Mouse (Mus musculus): Measurements from ENCODE around the gene Upf3b.
"Not testable (repeated sequence)": the region's sequence is repeated elsewhere in the genome, so short reads cannot be mapped to it uniquely, and the experiment has no call there.

The Upf3b gene

GRCm38 (mm10) chrX:37110193-37110880 lies at the start of gene Upf3b:
Upf3b (minus strand) TSS chrX:37110322.
- peak; percentile 93 to 97 for DNase-seq

- DNase-seq = no peak
Observed at GRCm38 (mm10) chrX:37157839-37158238, 47.7 kb upstream of the Upf3b start.

GRCm38 (mm10) chrX:37144954-37145353 lies 34.8 kb upstream of the Upf3b start:
- DNase-seq = peak in 1 of 2 experiments; percentile 19

- not testable (repeated sequence) for DNase-seq
Observed at GRCm38 (mm10) chrX:37144498-37144897, 34.4 kb upstream of the Upf3b start.

GRCm38 (mm10) chrX:37141732-37142131 lies 31.6 kb upstream of the Upf3b start:
- DNase-seq = no peak

GRCm38 (mm10) chrX:37126671-37127358 lies 16.7 kb upstream of the Upf3b start, which contains the start of gene Nkap:
Nkap (plus strand) TSS chrX:37126795.
- peak; percentile 61 to 76 for DNase-seq

GRCm38 (mm10) chrX:37125511-37125910 lies 15.4 kb upstream of the Upf3b start:
- DNase-seq = no peak

GRCm38 (mm10) chrX:37120212-37120611 lies 10.1 kb upstream of the Upf3b start:
- DNase-seq = no peak

GRCm38 (mm10) chrX:37119585-37119984 lies 9.5 kb upstream of the Upf3b start:
- DNase-seq = no peak

- no peak for DNase-seq
Observed at GRCm38 (mm10) chrX:37117085-37117484, 7.0 kb upstream of the Upf3b start.

- no peak for DNase-seq
Observed at GRCm38 (mm10) chrX:37110881-37111193, 715 bp upstream of the Upf3b start.

- DNase-seq = no peak
Observed at GRCm38 (mm10) chrX:37109526-37110192, 463 bp downstream of the Upf3b start.

GRCm38 (mm10) chrX:37103826-37104225 lies 6.3 kb downstream of the Upf3b start:
- DNase-seq = no peak

GRCm38 (mm10) chrX:37098681-37099080 lies 11.4 kb downstream of the Upf3b start:
- no peak for DNase-seq

GRCm38 (mm10) chrX:37095106-37095768 lies 14.9 kb downstream of the Upf3b start:
- no peak for DNase-seq

- no peak for DNase-seq
Observed at GRCm38 (mm10) chrX:37091457-37091856, 18.7 kb downstream of the Upf3b start.

GRCm38 (mm10) chrX:37088778-37089177 lies 21.3 kb downstream of the Upf3b start:
- no peak for DNase-seq

GRCm38 (mm10) chrX:37085665-37086064 lies 24.5 kb downstream of the Upf3b start:
- no peak for DNase-seq

- peak; percentile 88 to 89 for DNase-seq
Observed at GRCm38 (mm10) chrX:37084927-37085660, 25.0 kb downstream of the Upf3b start, which contains the start of gene Rpl39. Rpl39 (minus strand) TSS chrX:37085402.

GRCm38 (mm10) chrX:37084318-37084926 lies 25.7 kb downstream of the Upf3b start:
- DNase-seq = peak in 1 of 2 experiments; percentile 12

GRCm38 (mm10) chrX:37081194-37081593 lies 28.9 kb downstream of the Upf3b start:
- no peak for DNase-seq

- DNase-seq = not testable (repeated sequence)
Observed at GRCm38 (mm10) chrX:37080345-37080744, 29.8 kb downstream of the Upf3b start.

Data from kidney, adult 8-10 months (tissue).